Mouse (Mus musculus): ENCODE results near the gene Mrps18c.

Gene Mrps18c

GRCm38 (mm10) chr5:100798165-100798860, at the start of gene Mrps18c, which contains the start of gene Helq:
TSS of gene Mrps18c (plus strand) at chr5:100798627.
TSS of gene Helq (minus strand) at chr5:100798598.
- peak; percentile 92 to 93 for DNase-seq

- DNase-seq, result peak in 1 of 2 experiments; percentile 5
Measured at GRCm38 (mm10) chr5:100750617-100751255, 47.7 kb upstream of the Mrps18c start.

- DNase-seq, result no peak
Measured at GRCm38 (mm10) chr5:100751655-100752054, 46.8 kb upstream of the Mrps18c start.

GRCm38 (mm10) chr5:100753407-100753806, 45.0 kb upstream of the Mrps18c start:
- DNase-seq, result no peak

GRCm38 (mm10) chr5:100758121-100758520, 40.3 kb upstream of the Mrps18c start:
- DNase-seq, result no peak

GRCm38 (mm10) chr5:100760049-100760663, 38.3 kb upstream of the Mrps18c start:
- DNase-seq, result no peak

GRCm38 (mm10) chr5:100761736-100762135, 36.7 kb upstream of the Mrps18c start:
- no peak for DNase-seq

GRCm38 (mm10) chr5:100766026-100766425, 32.4 kb upstream of the Mrps18c start:
- DNase-seq, result no peak

- no peak for DNase-seq
Measured at GRCm38 (mm10) chr5:100771575-100771974, 26.9 kb upstream of the Mrps18c start.

GRCm38 (mm10) chr5:100775778-100776404, 22.5 kb upstream of the Mrps18c start:
- no peak for DNase-seq

- DNase-seq, result no peak
Measured at GRCm38 (mm10) chr5:100776900-100777299, 21.5 kb upstream of the Mrps18c start.

GRCm38 (mm10) chr5:100779002-100779401, 19.4 kb upstream of the Mrps18c start:
- no peak for DNase-seq

GRCm38 (mm10) chr5:100787527-100787926, 10.9 kb upstream of the Mrps18c start:
- no peak for DNase-seq

- DNase-seq, result no peak
Measured at GRCm38 (mm10) chr5:100792261-100792660, 6.2 kb upstream of the Mrps18c start.

- DNase-seq, result no peak
Measured at GRCm38 (mm10) chr5:100794084-100794483, 4.3 kb upstream of the Mrps18c start.

GRCm38 (mm10) chr5:100818341-100818740, 19.9 kb downstream of the Mrps18c start:
- DNase-seq, result no peak

- DNase-seq, result no peak
Measured at GRCm38 (mm10) chr5:100819568-100820480, 21.4 kb downstream of the Mrps18c start.

- DNase-seq, result peak; percentile 85 to 89
Measured at GRCm38 (mm10) chr5:100820483-100821184, 22.2 kb downstream of the Mrps18c start, which contains the start of gene Abraxas1. TSS of gene Abraxas1 (minus strand) at chr5:100820965.

- no peak for DNase-seq
Measured at GRCm38 (mm10) chr5:100821375-100821774, 22.9 kb downstream of the Mrps18c start.

- no peak for DNase-seq
Measured at GRCm38 (mm10) chr5:100822826-100823225, 24.4 kb downstream of the Mrps18c start.

- DNase-seq, result no peak
Measured at GRCm38 (mm10) chr5:100825975-100826374, 27.5 kb downstream of the Mrps18c start.

GRCm38 (mm10) chr5:100826531-100826930, 28.1 kb downstream of the Mrps18c start:
- no peak for DNase-seq
